Mouse (Mus musculus) cortical plate, adult 2 months (tissue): ENCODE measurements at regions not wholly inside any gene's neighbourhood (a gene's known extent, or its start where the extent isn't known, plus 50 kb on each side); places are given as distances from the start of the nearest gene placed in this dataset.
A peak's percentile ranks its signal among the peaks of the same experiment; 100 is the strongest.

ENCODE experiments used
- CTCF ChIP-seq: fragments of 200-500 bp; IDR thresholded peaks from 2 replicates; pipeline ENCODE4 v1.5.1; 2011; ENCODE audit warnings: mild to moderate bottlenecking, control low read depth, low read length; ENCODE audit not compliant: insufficient read depth; ENCODE audit errors: extremely low read depth
- POLR2A ChIP-seq: fragments of 200-500 bp; IDR thresholded peaks from 2 replicates; pipeline ENCODE4 v1.6.1; 2011; ENCODE audit warnings: mild to moderate bottlenecking, low read length, control low read depth; ENCODE audit not compliant: insufficient read depth; ENCODE audit errors: extremely low read depth

DNA sequence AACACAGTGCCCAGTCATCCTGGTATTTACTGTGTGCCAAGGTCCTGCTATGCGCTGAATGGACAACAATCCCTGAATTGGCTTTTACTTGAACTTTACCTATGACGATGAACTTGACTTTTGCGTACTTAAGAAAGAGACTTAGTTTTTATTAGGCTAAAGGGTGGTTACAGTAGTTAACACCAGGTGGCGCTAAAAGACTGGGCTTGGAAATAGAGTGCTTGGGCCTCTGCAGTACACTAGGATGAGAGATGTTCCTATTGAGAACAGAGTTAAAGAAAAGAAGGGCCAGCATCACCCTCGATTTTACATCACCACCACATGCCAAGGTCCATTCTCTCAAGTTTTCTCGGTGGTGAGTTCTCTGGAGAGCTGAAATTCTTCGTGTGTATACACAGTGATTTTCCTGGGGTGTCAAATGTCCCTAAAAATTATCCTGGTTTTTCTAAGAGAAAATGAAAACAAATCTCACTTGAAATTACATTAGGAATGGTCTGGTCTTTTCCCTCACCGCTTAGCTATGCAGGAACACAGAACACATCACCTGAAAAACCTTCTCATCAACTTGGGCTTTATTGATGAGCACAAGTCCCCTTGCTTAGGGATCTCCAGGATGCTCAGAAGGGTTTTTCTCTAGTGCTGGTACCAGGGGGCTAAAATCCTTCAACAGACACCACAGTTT lies 64.2 kb upstream of the Yae1d1 start:
- TF ChIP-seq CTCF, result peak; percentile 77
- no peak for TF ChIP-seq POLR2A
